Mouse (Mus musculus): ENCODE data around the gene Pcp4.

Pcp4 gene

GRCm38 (mm10) chr16:96552680-96553079 lies 85.3 kb downstream of the Pcp4 start:
- ChIA-PET CTCF (interaction anchor here in 1 of 4 experiments (0.6 kb wide), 2 partner anchors 210 to 1336 kb away, joined by 3 to 4 read pairs; no protein-coding TSS in a partner anchor), POLR2A (no interaction called here)

DNA sequence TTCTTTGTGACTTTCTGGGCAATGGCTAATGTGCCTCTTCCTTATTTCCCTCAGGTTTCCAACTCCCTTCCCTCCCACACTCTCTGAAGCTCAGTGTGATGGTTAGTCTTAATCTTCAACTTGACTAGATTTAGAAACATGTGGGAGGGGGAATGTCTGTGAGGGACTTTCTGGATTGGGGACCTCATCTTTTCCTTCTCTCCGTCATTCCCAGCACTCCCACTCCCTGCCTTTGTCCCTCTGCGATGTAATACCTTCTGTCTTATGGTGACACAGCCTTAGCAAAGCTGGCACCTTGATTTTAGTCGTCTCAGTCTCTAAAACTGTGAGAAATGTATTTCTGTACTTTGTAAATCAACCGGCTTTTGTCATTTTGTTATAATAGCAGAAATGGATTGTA lies 88.0 kb downstream of the Pcp4 start:
- CTCF ChIA-PET: interaction anchor here in 1 of 4 experiments (0.7 kb wide), 1 partner anchor 1205 kb away, joined by 4 read pairs; no protein-coding TSS in a partner anchor
- POLR2A ChIA-PET: interaction anchor here in 2 of 4 experiments (0.6 kb wide), 2 partner anchors 280 to 561 kb away, joined by 3 to 4 read pairs; no protein-coding TSS in a partner anchor

DNA sequence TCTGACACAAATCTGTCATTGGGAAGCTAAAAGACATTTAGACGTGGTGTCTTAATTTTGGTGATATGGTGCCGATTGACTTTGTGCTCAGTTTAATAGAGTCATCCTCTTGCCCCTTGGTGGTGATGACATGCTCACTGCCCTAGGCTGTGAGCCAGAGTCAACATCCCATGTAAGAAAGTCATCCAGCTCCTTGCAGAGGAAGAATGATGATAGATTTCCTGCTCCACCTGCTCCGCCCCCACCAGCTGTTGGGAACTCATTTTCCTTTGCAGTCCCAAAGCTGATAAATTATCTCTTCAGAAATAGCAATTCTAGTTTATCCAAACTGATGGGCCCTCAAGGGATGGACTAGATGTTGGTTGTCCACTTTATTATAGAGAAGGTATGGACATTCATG lies 89.2 kb downstream of the Pcp4 start:
- ChIA-PET CTCF (no interaction called here), POLR2A (no interaction called here)

GRCm38 (mm10) chr16:96558341-96558740 lies 90.9 kb downstream of the Pcp4 start:
- POLR2A ChIA-PET: no interaction called here
- CTCF ChIA-PET: no interaction called here

DNA sequence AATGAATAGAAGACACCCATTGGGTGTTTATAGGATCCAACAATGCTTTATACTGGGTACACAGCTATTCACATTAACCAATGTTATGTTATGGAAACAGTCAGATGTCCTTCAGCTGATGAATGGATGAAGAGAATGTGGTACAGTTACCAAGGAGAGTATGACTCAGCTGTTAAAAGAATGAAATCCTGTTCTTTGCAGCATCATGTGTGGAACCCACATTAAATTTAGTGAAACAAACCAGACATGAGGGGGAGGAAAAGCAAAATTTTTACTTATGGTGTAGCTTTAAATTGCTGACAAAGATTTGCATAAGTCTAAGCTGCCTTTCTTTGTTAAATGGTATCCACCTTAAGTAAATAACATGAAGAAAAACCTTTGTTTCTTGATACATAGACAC lies 92.4 kb downstream of the Pcp4 start:
- ChIA-PET CTCF (no interaction called here), POLR2A (no interaction called here)

DNA sequence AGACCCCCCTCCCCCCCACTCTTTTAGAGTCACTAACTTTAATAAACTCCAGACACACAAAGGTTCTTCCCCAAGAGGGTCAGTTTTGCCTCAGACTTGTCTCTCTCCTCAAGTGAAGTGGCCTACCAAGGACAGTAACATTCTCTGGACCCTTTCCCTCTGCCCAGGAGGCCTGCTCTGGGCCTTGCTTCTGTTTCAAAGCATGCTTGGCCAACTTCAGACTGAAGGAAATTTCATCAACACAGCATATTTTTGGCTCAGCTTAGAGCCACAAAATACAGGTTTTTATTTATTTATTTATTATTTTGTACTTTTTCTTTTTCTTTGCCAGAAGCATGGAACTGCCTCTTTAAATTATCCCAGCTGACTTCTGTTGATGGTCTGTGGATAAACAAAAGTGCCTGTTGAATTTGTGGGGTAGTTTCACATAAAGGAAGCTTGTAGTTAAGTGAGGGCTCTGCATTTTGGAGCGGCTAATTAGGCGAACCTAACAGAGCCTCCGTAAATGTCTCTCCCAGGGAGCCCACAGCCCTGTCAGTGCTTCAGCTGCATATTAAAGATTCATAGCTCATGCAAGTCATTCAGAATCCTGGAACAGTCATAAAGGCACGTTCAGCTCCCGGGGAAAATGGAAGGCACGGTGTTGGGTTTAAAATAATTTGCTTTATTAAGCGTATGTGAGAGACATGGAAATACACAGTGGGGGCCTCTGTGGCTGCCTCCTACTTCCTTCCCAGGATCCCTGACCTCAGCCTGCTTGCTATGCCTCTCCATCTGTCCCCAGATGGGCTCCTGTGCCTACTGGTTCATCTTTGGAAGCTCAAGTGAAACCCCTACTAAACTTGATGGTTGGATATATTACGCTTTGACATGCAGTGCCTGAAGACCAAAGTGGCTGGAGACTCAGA lies 96.2 kb downstream of the Pcp4 start:
- POLR2A ChIA-PET: no interaction called here
- CTCF ChIA-PET: interaction anchor here in 1 of 4 experiments (0.6 kb wide), 1 partner anchor 800 kb away, joined by 4 read pairs; no protein-coding TSS in a partner anchor

GRCm38 (mm10) chr16:96567428-96567827 lies 100.0 kb downstream of the Pcp4 start:
- CTCF ChIA-PET: no interaction called here
- POLR2A ChIA-PET: interaction anchor here in 1 of 4 experiments (0.8 kb wide), 1 partner anchor 1492 kb away, joined by 3 read pairs; no protein-coding TSS in a partner anchor

Data from embryonic stem cell, embryonic (primary cell).